Mouse (Mus musculus): Measurements from ENCODE around the gene Sart3. TPM values are rescaled to one million over a fixed set of nuclear protein-coding genes. Genes with fewer than 3 reads are reported as not detected.

Gene Sart3
- polyA plus RNA-seq, 2 experiments, result 41.7 to 56.8 TPM

GRCm38 (mm10) chr5:113693196-113693755 is 79.0 kb downstream of the Sart3 start:
- Histone ChIP-seq H3K4me1 (ENCODE audit: control insufficient read depth, insufficient read depth, low read length) (peaks cover 32% of the 10 kb centered on the region), H3K27me3 (ENCODE audit: control insufficient read depth, insufficient read depth, low read length) (no peaks in the 10 kb centered on the region), H3K4me2 (replicated peaks; ENCODE audit: low read depth, low read length, severe bottlenecking) (no peak overlapping the region), H3K9ac (ENCODE audit: low read depth, low read length, severe bottlenecking) (no peak overlapping the region), H3K4me3 (replicated peaks; ENCODE audit: low read length) (no peak overlapping the region), H3K9me3 (ENCODE audit: control insufficient read depth, low read length) (no peaks in the 10 kb centered on the region), H3K27ac (replicated peaks; ENCODE audit: low read depth, low read length) (no peak overlapping the region), H3K36me3 (ENCODE audit: control insufficient read depth, insufficient read depth, low read length) (no peaks in the 10 kb centered on the region)
- WGBS, result 87% methylated on average over 8 of the region's 8 CpGs
- DNase-seq (ENCODE audit: low spot score), result no peak
- ATAC-seq (ENCODE audit: low FRiP score, low read depth), result no peak
- no peak for TF ChIP-seq POLR2A (IDR thresholded peaks at IDR 0.05; ENCODE audit: borderline replicate concordance, extremely low read depth, insufficient read depth, insufficient read length)

Other genes starting within 250 kb of the Sart3 start
- gene Cmklr1, start 122.1 kb downstream of the Sart3 start, polyA plus RNA-seq (2012; rRNA removed), result 10.7 and 17.4 TPM in 2 replicates
- gene Cmklr1, start 122.1 kb downstream of the Sart3 start, polyA plus RNA-seq (2014; fragmentation: Nextera tagmentation; extraction: Ambion mirVana), result 7.5 and 7.8 TPM in 2 replicates
- not detected in 2 replicates for gene 1700069L16Rik, start 47.7 kb downstream of the Sart3 start, polyA plus RNA-seq (2012; rRNA removed)
- not detected in 2 replicates for gene 1700069L16Rik, start 47.7 kb downstream of the Sart3 start, polyA plus RNA-seq (2014; fragmentation: Nextera tagmentation; extraction: Ambion mirVana)
- 6.3 and 6.5 TPM in 2 replicates for gene Ficd, start 36.7 kb downstream of the Sart3 start, polyA plus RNA-seq (2012; rRNA removed)
- gene Ficd, start 36.7 kb downstream of the Sart3 start, polyA plus RNA-seq (2014; fragmentation: Nextera tagmentation; extraction: Ambion mirVana), result 5.6 and 6.5 TPM in 2 replicates
- 80.8 and 85.4 TPM in 2 replicates for gene Iscu, start 238 bp upstream of the Sart3 start, polyA plus RNA-seq (2012; rRNA removed)
- gene Iscu, start 238 bp upstream of the Sart3 start, polyA plus RNA-seq (2014; fragmentation: Nextera tagmentation; extraction: Ambion mirVana), result 102 and 106 TPM in 2 replicates
- gene Tmem119, start 28.0 kb upstream of the Sart3 start, polyA plus RNA-seq (2012; rRNA removed), result 86.0 and 118 TPM in 2 replicates
- gene Tmem119, start 28.0 kb upstream of the Sart3 start, polyA plus RNA-seq (2014; fragmentation: Nextera tagmentation; extraction: Ambion mirVana), result 107 and 117 TPM in 2 replicates
- 4.0 and 4.6 TPM in 2 replicates for gene Selplg, start 60.1 kb upstream of the Sart3 start, polyA plus RNA-seq (2012; rRNA removed)
- 4.9 and 5.4 TPM in 2 replicates for gene Selplg, start 60.1 kb upstream of the Sart3 start, polyA plus RNA-seq (2014; fragmentation: Nextera tagmentation; extraction: Ambion mirVana)
- gene Coro1c, start 136.2 kb upstream of the Sart3 start, polyA plus RNA-seq (2012; rRNA removed), result 63.8 and 68.9 TPM in 2 replicates
- gene Coro1c, start 136.2 kb upstream of the Sart3 start, polyA plus RNA-seq (2014; fragmentation: Nextera tagmentation; extraction: Ambion mirVana), result 92.4 and 96.9 TPM in 2 replicates
- 12.0 and 15.6 TPM in 2 replicates for gene Ssh1, start 221.4 kb upstream of the Sart3 start, polyA plus RNA-seq (2012; rRNA removed)
- gene Ssh1, start 221.4 kb upstream of the Sart3 start, polyA plus RNA-seq (2014; fragmentation: Nextera tagmentation; extraction: Ambion mirVana), result 21.9 and 24.6 TPM in 2 replicates
- 0.05 TPM in 1 of 2 replicates, not detected in the other for gene Dao, start 231.2 kb upstream of the Sart3 start, polyA plus RNA-seq (2012; rRNA removed)
- gene Dao, start 231.2 kb upstream of the Sart3 start, polyA plus RNA-seq (2014; fragmentation: Nextera tagmentation; extraction: Ambion mirVana), result not detected in 2 replicates

Measured in limb, embryonic 14.5 days (tissue).